Mouse (Mus musculus) central nervous system, embryonic 18 days (tissue): ENCODE measurements around the gene Cramp1l. TPM values are rescaled to one million over a fixed set of nuclear protein-coding genes. Genes with fewer than 3 reads are reported as not detected.

Experiments used
- polyA plus RNA-seq: library from polyadenylated mRNA; depleted of rRNA; stranded (reverse); fragments of >200 nt; gene quantifications from 2 replicates; pipeline ENCODE4 v1.2.3, GENCODE M21; 2012; rRNA removed

Gene Cramp1l
- polyA plus RNA-seq = 21.1 and 22.2 TPM in 2 replicates

GRCm38 (mm10) chr17:25015655-25016291 is at the start of gene Cramp1l, which contains the start of gene Ift140:
Cramp1l (minus strand) TSS chr17:25015788.
Ift140 (plus strand) TSS chr17:25016085.

GRCm38 (mm10) chr17:24960135-24960851 is 55.3 kb downstream of the Cramp1l start, which contains the start of gene Jpt2:
Jpt2 (minus strand) TSS chr17:24960689.

GRCm38 (mm10) chr17:24936259-24937237 is 79.0 kb downstream of the Cramp1l start, which contains the start of gene Mapk8ip3:
Mapk8ip3 (minus strand) TSS chr17:24936977.

Other genes with a start within 250 kb of the Cramp1l start
- not detected in 2 replicates for gene Meiob, start 211.5 kb downstream of the Cramp1l start, polyA plus RNA-seq
- 53.3 and 54.8 TPM in 2 replicates for gene Hagh, start 175.6 kb downstream of the Cramp1l start, polyA plus RNA-seq
- 17.5 and 18.2 TPM in 2 replicates for gene Fahd1, start 165.4 kb downstream of the Cramp1l start, polyA plus RNA-seq
- gene Igfals, start 149.8 kb downstream of the Cramp1l start, polyA plus RNA-seq = 0.04 TPM in 2 replicates
- 24.0 and 25.9 TPM in 2 replicates for gene Nubp2, start 129.4 kb downstream of the Cramp1l start, polyA plus RNA-seq
- 86.4 and 94.7 TPM in 2 replicates for gene Spsb3, start 129.1 kb downstream of the Cramp1l start, polyA plus RNA-seq
- 33.9 and 36.5 TPM in 2 replicates for gene Eme2, start 120.7 kb downstream of the Cramp1l start, polyA plus RNA-seq
- gene Mrps34, start 120.7 kb downstream of the Cramp1l start, polyA plus RNA-seq = 97.2 and 101 TPM in 2 replicates
- 78.7 and 90.5 TPM in 2 replicates for gene Nme3, start 119.3 kb downstream of the Cramp1l start, polyA plus RNA-seq
- gene Mapk8ip3, start 78.8 kb downstream of the Cramp1l start, polyA plus RNA-seq = 223 and 233 TPM in 2 replicates
- 43.2 and 49.2 TPM in 2 replicates for gene Jpt2, start 55.1 kb downstream of the Cramp1l start, polyA plus RNA-seq
- gene Ift140, start 297 bp upstream of the Cramp1l start, polyA plus RNA-seq = 23.7 and 25.6 TPM in 2 replicates
- 9.3 and 9.4 TPM in 2 replicates for gene Tmem204, start 67.8 kb upstream of the Cramp1l start, polyA plus RNA-seq
- gene Telo2, start 100.2 kb upstream of the Cramp1l start, polyA plus RNA-seq = 44.7 and 46.3 TPM in 2 replicates
- gene Ptx4, start 105.0 kb upstream of the Cramp1l start, polyA plus RNA-seq = 0.08 and 0.23 TPM in 2 replicates
- 41.6 and 42.0 TPM in 2 replicates for gene Clcn7, start 117.6 kb upstream of the Cramp1l start, polyA plus RNA-seq
- 0.03 and 0.06 TPM in 2 replicates for gene Ccdc154, start 146.7 kb upstream of the Cramp1l start, polyA plus RNA-seq
- not detected in 2 replicates for gene Gm38655, start 159.7 kb upstream of the Cramp1l start, polyA plus RNA-seq
- gene BC003965, start 168.8 kb upstream of the Cramp1l start, polyA plus RNA-seq = 24.3 and 25.5 TPM in 2 replicates
- 25.4 and 27.6 TPM in 2 replicates for gene Unkl, start 172.6 kb upstream of the Cramp1l start, polyA plus RNA-seq
- 103 TPM in 2 replicates for gene Gnptg, start 224.3 kb upstream of the Cramp1l start, polyA plus RNA-seq
- gene Tsr3, start 224.4 kb upstream of the Cramp1l start, polyA plus RNA-seq = 43.7 and 45.7 TPM in 2 replicates
- gene Baiap3, start 240.6 kb upstream of the Cramp1l start, polyA plus RNA-seq = 44.7 and 46.0 TPM in 2 replicates